Mouse (Mus musculus): ENCODE data around the gene Lrtm1. TPM values are rescaled to one million over a fixed set of nuclear protein-coding genes. Genes with fewer than 3 reads are reported as not detected.

Lrtm1 gene
- polyA plus RNA-seq (2012) = under 0.01 TPM in 1 of 2 replicates, not detected in the other

- TF ChIP-seq TAL1 (IDR thresholded peaks at IDR 0.05; ENCODE audit: low read length) (no peak), GATA1 (IDR thresholded peaks at IDR 0.05; ENCODE audit: low read length) (no peak)
- Histone ChIP-seq H3K4me1 (ENCODE audit: control insufficient read depth) (no peaks in the 10 kb centered on the region), H3K9me3 (ENCODE audit: control insufficient read depth, low read length) (no peaks in the 10 kb centered on the region), H3K27me3 (ENCODE audit: control insufficient read depth) (no peaks in the 10 kb centered on the region), H3K36me3 (ENCODE audit: control insufficient read depth) (no peaks in the 10 kb centered on the region), H3K4me3 (replicated peaks) (no peak within 1 kb of the TSS)
Observed at GRCm38 (mm10) chr14:29017883-29018282, at the start of gene Lrtm1. Gene Lrtm1, plus strand, starts transcription at chr14:29018208.

DNA sequence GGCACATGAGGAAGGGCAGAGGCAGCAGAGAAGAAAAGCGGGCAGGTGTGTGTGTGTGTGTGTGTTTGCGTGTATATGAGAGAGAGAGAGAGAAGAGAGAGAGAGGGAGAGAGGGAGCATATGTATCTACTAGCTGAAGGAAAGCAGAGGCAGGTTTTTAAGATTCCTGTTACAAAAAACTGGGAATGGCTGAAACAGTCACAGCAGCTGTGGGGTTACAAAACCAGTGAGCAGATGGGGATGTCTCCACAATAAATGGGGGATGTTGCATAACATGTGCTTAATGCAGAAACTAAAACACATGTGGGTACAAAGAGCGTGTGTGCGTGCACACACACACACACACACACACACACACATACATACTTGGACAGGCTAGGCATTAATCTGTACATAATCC lies 48.8 kb upstream of the Lrtm1 start:
- Histone ChIP-seq H3K4me1 (ENCODE audit: control insufficient read depth) (no peaks in the 10 kb centered on the region), H3K27me3 (ENCODE audit: control insufficient read depth) (no peaks in the 10 kb centered on the region), H3K36me3 (ENCODE audit: control insufficient read depth) (no peaks in the 10 kb centered on the region), H3K4me3 (replicated peaks) (no peak overlapping the region), H3K9me3 (ENCODE audit: control insufficient read depth, low read length) (no peaks in the 10 kb centered on the region)
- TF ChIP-seq TAL1 (IDR thresholded peaks at IDR 0.05; ENCODE audit: low read length) (no peak), GATA1 (IDR thresholded peaks at IDR 0.05; ENCODE audit: low read length) (no peak)

DNA sequence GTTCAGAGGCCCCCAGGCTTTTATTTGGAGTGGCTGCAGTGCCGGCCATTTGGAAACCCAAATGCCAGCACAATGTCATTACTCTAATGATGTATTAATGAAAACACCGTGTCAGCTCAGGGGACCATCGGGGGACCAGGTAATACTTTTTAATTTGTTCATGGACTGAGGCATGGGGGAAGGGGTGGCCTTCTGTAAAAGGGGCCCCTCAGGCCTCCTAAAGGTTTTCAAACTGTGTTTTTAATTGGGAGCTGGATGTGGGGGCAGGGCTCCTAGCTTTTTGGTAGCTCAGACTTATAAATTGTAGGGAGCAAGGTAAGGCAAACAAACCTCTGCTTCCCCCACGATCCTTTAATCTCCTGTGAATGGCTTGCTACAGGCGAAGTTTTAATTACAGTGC lies 45.4 kb upstream of the Lrtm1 start:
- Histone ChIP-seq H3K36me3 (ENCODE audit: control insufficient read depth) (no peaks in the 10 kb centered on the region), H3K4me3 (replicated peaks) (no peak overlapping the region), H3K27me3 (ENCODE audit: control insufficient read depth) (no peaks in the 10 kb centered on the region), H3K4me1 (ENCODE audit: control insufficient read depth) (no peaks in the 10 kb centered on the region), H3K9me3 (ENCODE audit: control insufficient read depth, low read length) (0 out of 2 replicates have a peak, but pooled peaks cover 2% of the 10 kb centered on the region)
- TF ChIP-seq GATA1 (IDR thresholded peaks at IDR 0.05; ENCODE audit: low read length) (no peak), TAL1 (IDR thresholded peaks at IDR 0.05; ENCODE audit: low read length) (no peak)

- Histone ChIP-seq H3K4me3 (replicated peaks) (no peak overlapping the region), H3K9me3 (ENCODE audit: control insufficient read depth, low read length) (0 out of 2 replicates have a peak, but pooled peaks cover 2% of the 10 kb centered on the region), H3K36me3 (ENCODE audit: control insufficient read depth) (no peaks in the 10 kb centered on the region), H3K4me1 (ENCODE audit: control insufficient read depth) (no peaks in the 10 kb centered on the region), H3K27me3 (ENCODE audit: control insufficient read depth) (no peaks in the 10 kb centered on the region)
- TF ChIP-seq GATA1 (IDR thresholded peaks at IDR 0.05; ENCODE audit: low read length) (no peak), TAL1 (IDR thresholded peaks at IDR 0.05; ENCODE audit: low read length) (no peak)
Observed at GRCm38 (mm10) chr14:28979230-28979629, 38.8 kb upstream of the Lrtm1 start.

GRCm38 (mm10) chr14:28980482-28980881 lies 37.5 kb upstream of the Lrtm1 start:
- Histone ChIP-seq H3K36me3 (ENCODE audit: control insufficient read depth) (no peaks in the 10 kb centered on the region), H3K4me3 (replicated peaks) (no peak overlapping the region), H3K9me3 (ENCODE audit: control insufficient read depth, low read length) (0 out of 2 replicates have a peak, but pooled peaks cover 2% of the 10 kb centered on the region), H3K4me1 (ENCODE audit: control insufficient read depth) (no peaks in the 10 kb centered on the region), H3K27me3 (ENCODE audit: control insufficient read depth) (no peaks in the 10 kb centered on the region)
- TF ChIP-seq GATA1 (IDR thresholded peaks at IDR 0.05; ENCODE audit: low read length) = no peak
- no peak for TF ChIP-seq TAL1 (IDR thresholded peaks at IDR 0.05; ENCODE audit: low read length)

GRCm38 (mm10) chr14:28984276-28984675 lies 33.7 kb upstream of the Lrtm1 start:
- no peak for TF ChIP-seq GATA1 (IDR thresholded peaks at IDR 0.05; ENCODE audit: low read length)
- no peak for TF ChIP-seq TAL1 (IDR thresholded peaks at IDR 0.05; ENCODE audit: low read length)
- no peaks in the 10 kb centered on the region for H3K9me3 ChIP-seq (ENCODE audit: control insufficient read depth, low read length)
- no peaks in the 10 kb centered on the region for H3K4me1 ChIP-seq (ENCODE audit: control insufficient read depth)
- H3K4me3 ChIP-seq (replicated peaks) = no peak overlapping the region
- H3K27me3 ChIP-seq (ENCODE audit: control insufficient read depth) = no peaks in the 10 kb centered on the region
- no peaks in the 10 kb centered on the region for H3K36me3 ChIP-seq (ENCODE audit: control insufficient read depth)

DNA sequence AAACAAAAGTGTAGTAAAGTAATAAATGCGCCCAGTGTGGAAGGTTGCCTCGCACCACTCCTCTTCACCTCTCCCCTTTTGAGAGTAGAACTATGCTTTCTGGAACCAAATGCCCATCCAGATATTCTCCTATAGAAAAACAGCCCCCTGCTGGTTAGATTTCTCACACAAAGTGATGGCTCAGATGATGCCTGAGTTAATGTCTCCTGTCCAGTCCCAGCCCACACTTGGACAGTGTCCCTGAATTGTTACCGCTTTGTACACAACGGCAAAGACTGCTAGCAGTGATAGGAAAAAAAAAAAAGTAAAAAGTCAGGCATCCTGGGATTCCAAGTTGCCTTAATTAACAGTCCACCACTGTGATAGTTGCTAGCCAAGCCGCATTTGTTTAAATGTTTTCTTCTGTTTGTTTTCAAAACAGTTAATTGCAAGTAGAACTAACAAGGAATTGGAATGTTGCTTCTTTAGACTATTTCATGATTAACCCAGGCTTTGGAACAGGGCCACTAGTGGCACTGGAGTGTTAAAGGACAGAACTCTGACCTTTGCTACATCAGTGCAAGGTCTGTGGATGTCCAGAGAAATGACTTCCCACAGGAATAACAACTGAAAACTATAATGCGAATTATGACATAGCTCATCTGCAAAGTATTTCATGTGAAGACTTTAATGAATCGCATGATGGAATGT lies 29.7 kb upstream of the Lrtm1 start:
- no peaks in the 10 kb centered on the region for H3K27me3 ChIP-seq (ENCODE audit: control insufficient read depth)
- H3K9me3 ChIP-seq (ENCODE audit: control insufficient read depth, low read length) = no peaks in the 10 kb centered on the region
- no peaks in the 10 kb centered on the region for H3K4me1 ChIP-seq (ENCODE audit: control insufficient read depth)
- H3K36me3 ChIP-seq (ENCODE audit: control insufficient read depth) = no peaks in the 10 kb centered on the region
- no peak overlapping the region for H3K4me3 ChIP-seq (replicated peaks)
- no peak for TF ChIP-seq TAL1 (IDR thresholded peaks at IDR 0.05; ENCODE audit: low read length)
- TF ChIP-seq GATA1 (IDR thresholded peaks at IDR 0.05; ENCODE audit: low read length) = no peak

GRCm38 (mm10) chr14:28996569-28996968 lies 21.4 kb upstream of the Lrtm1 start:
- no peaks in the 10 kb centered on the region for H3K36me3 ChIP-seq (ENCODE audit: control insufficient read depth)
- H3K4me3 ChIP-seq (replicated peaks) = no peak overlapping the region
- no peaks in the 10 kb centered on the region for H3K27me3 ChIP-seq (ENCODE audit: control insufficient read depth)
- H3K9me3 ChIP-seq (ENCODE audit: control insufficient read depth, low read length) = no peaks in the 10 kb centered on the region
- TF ChIP-seq GATA1 (IDR thresholded peaks at IDR 0.05; ENCODE audit: low read length) (no peak), TAL1 (IDR thresholded peaks at IDR 0.05; ENCODE audit: low read length) (no peak)
- no peaks in the 10 kb centered on the region for H3K4me1 ChIP-seq (ENCODE audit: control insufficient read depth)

GRCm38 (mm10) chr14:29005228-29005840 lies 12.7 kb upstream of the Lrtm1 start:
- no peak for TF ChIP-seq TAL1 (IDR thresholded peaks at IDR 0.05; ENCODE audit: low read length)
- TF ChIP-seq GATA1 (IDR thresholded peaks at IDR 0.05; ENCODE audit: low read length) = no peak

More at GRCm38 (mm10) chr14:29005228-29005840, 12.7 kb upstream of the Lrtm1 start:
- Histone ChIP-seq H3K36me3 (ENCODE audit: control insufficient read depth) (no peaks in the 10 kb centered on the region), H3K27me3 (ENCODE audit: control insufficient read depth) (no peaks in the 10 kb centered on the region), H3K4me1 (ENCODE audit: control insufficient read depth) (no peaks in the 10 kb centered on the region), H3K4me3 (replicated peaks) (no peak overlapping the region), H3K9me3 (ENCODE audit: control insufficient read depth, low read length) (no peaks in the 10 kb centered on the region)

Measured in erythroblast, embryonic 14.5 days (primary cell).